Mouse (Mus musculus): ENCODE data around the gene Rapgef4. TPM values are rescaled to one million over a fixed set of nuclear protein-coding genes. Genes with fewer than 3 reads are reported as not detected.

The Rapgef4 gene
- polyA plus RNA-seq, 1 experiment from 2014 or later = 4.2 TPM

DNA sequence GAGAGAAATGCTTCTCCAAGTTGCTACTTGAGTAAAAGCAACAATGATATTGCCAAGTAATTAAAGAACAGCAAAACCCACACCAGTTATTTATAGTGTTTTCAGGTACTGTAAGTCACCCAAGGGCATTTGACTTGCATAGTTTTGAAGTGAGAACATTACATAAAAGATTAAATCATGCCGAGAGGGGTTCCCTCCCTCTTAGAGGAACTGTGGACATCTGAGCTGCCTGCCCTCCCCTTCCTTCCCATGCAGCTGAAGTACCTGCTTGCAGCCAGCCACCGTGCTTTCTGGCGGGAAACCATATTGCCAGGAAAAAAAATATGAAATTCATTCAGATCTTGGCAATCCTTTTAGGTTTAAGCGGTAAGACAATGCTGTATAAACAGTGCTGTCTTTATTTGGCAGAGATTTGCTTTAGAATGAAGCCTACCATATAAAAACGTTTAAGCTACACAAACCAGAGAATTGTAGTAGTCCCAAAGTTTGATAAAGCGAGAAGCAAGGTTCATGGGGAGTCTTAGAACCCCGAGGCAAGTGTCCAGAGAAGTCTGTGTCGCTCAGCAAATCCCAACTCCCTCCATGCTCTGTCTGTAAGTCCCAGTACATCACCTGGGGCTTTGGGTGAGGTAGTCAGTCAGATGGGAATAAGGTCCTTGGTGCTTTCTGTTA, 174.2 kb downstream of the Rapgef4 start:
- Histone ChIP-seq H3K9me3 (ENCODE audit: control insufficient read depth, low read length) (no peaks in the 10 kb centered on the region), H3K4me2 (no peak overlapping the region), H3K4me3 (ENCODE audit: low read depth, low read length) (no peak overlapping the region), H3K36me3 (ENCODE audit: control insufficient read depth, insufficient read depth, low read length) (no peaks in the 10 kb centered on the region), H3K9ac (ENCODE audit: low read depth, low read length) (no peak overlapping the region), H3K4me1 (replicated peaks; ENCODE audit: control insufficient read depth, insufficient read depth, low read length) (peaks cover 10% of the 10 kb centered on the region), H3K27me3 (replicated peaks; ENCODE audit: control insufficient read depth, insufficient read depth, low read length) (no peaks in the 10 kb centered on the region), H3K27ac (ENCODE audit: low read depth, low read length) (no peak overlapping the region)
- ATAC-seq (replicated peaks; ENCODE audit: low FRiP score) = no peak
- no peak for DNase-seq (ENCODE audit: low spot score)
- 67% methylated on average over 8 of the region's 8 CpGs for WGBS

DNA sequence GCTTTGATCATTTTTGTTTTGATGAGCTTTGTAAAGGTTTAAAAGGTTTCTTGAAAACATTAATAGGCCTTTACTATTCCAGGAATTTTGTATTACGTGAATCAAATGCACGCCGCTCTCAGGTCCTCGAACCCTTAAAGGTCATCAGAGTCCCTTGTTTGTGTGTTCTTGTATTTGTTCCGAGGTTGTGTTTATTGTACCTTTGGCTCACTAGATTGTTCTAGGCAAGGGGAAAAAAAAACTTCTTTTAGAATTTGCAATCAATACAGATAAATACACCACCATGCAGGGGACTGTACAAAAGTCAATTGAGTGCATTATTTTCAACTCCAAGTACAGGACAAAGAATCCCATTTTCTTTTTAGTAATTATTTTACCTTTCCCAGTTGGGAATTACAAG, 175.4 kb downstream of the Rapgef4 start:
- Histone ChIP-seq H3K9me3 (ENCODE audit: control insufficient read depth, low read length) (no peaks in the 10 kb centered on the region), H3K4me1 (replicated peaks; ENCODE audit: control insufficient read depth, insufficient read depth, low read length) (peaks cover 10% of the 10 kb centered on the region), H3K4me2 (no peak overlapping the region), H3K27ac (ENCODE audit: low read depth, low read length) (no peak overlapping the region), H3K27me3 (replicated peaks; ENCODE audit: control insufficient read depth, insufficient read depth, low read length) (no peaks in the 10 kb centered on the region), H3K4me3 (ENCODE audit: low read depth, low read length) (no peak overlapping the region), H3K36me3 (ENCODE audit: control insufficient read depth, insufficient read depth, low read length) (no peaks in the 10 kb centered on the region), H3K9ac (ENCODE audit: low read depth, low read length) (no peak overlapping the region)
- 87% methylated on average over 5 of the region's 5 CpGs for WGBS
- ATAC-seq (replicated peaks; ENCODE audit: low FRiP score) = no peak
- DNase-seq (ENCODE audit: low spot score) = no peak

DNA sequence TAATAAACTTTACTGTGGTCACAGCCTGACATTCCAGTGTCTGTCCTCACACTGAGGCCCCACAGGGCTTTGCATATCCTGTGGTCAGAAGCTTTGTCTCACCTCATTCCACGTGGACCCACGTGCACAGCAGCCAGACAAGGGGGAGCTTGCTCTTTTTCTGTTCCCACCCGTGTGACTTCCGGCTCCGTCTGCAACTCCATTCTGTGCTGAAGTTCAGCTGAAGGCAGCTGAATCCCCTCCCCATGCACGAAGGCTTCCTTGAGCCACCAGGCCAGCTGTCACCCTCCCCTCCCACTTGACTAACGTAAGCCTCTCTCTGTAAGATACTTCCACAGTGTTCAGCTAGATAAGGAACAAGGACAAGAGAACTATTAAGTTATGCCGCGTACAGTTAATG, 176.5 kb downstream of the Rapgef4 start:
- Histone ChIP-seq H3K36me3 (ENCODE audit: control insufficient read depth, insufficient read depth, low read length) (no peaks in the 10 kb centered on the region), H3K4me3 (ENCODE audit: low read depth, low read length) (no peak overlapping the region), H3K4me1 (replicated peaks; ENCODE audit: control insufficient read depth, insufficient read depth, low read length) (peaks cover 9% of the 10 kb centered on the region; the same call in 1 of the 2 replicates), H3K4me2 (peak overlapping the region; percentile 5; the same call in 1 of the 2 replicates), H3K9ac (ENCODE audit: low read depth, low read length) (no peak overlapping the region), H3K27ac (ENCODE audit: low read depth, low read length) (no peak overlapping the region), H3K9me3 (ENCODE audit: control insufficient read depth, low read length) (no peaks in the 10 kb centered on the region), H3K27me3 (replicated peaks; ENCODE audit: control insufficient read depth, insufficient read depth, low read length) (no peaks in the 10 kb centered on the region)
- DNase-seq (ENCODE audit: low spot score) = peak; percentile 44
- 24% methylated on average over 9 of the region's 9 CpGs for WGBS
- peak; percentile 75 for ATAC-seq (replicated peaks; ENCODE audit: low FRiP score)

DNA sequence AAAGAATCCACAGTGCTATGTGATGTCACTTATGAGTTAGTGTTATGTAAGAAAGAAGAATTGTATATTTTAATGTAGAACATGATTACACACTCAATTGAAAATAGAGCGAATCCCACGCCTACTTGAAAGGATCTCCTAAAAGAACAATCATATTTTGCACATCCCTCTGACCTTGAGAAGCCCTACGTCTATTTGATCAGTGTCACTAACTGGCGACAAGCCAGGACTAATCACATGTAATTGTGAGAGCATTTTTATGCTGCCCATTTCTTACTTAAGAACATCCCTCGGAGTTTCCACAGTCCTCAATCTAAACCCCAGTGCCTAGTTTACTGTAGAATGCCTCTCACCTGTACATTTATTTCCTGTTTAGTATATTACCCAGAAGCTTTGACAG, 177.0 kb downstream of the Rapgef4 start:
- H3K27ac ChIP-seq (ENCODE audit: low read depth, low read length) = no peak overlapping the region
- no peaks in the 10 kb centered on the region for H3K36me3 ChIP-seq (ENCODE audit: control insufficient read depth, insufficient read depth, low read length)
- 74% methylated on average over 5 of the region's 5 CpGs for WGBS
- peaks cover 5% of the 10 kb centered on the region; the same call in 1 of the 2 replicates for H3K4me1 ChIP-seq (replicated peaks; ENCODE audit: control insufficient read depth, insufficient read depth, low read length)
- no peak overlapping the region for H3K9ac ChIP-seq (ENCODE audit: low read depth, low read length)
- H3K27me3 ChIP-seq (replicated peaks; ENCODE audit: control insufficient read depth, insufficient read depth, low read length) = no peaks in the 10 kb centered on the region
- ATAC-seq (replicated peaks; ENCODE audit: low FRiP score) (no peak), DNase-seq (ENCODE audit: low spot score) (no peak)
- no peaks in the 10 kb centered on the region for H3K9me3 ChIP-seq (ENCODE audit: control insufficient read depth, low read length)
- no peak overlapping the region for H3K4me2 ChIP-seq
- no peak overlapping the region for H3K4me3 ChIP-seq (ENCODE audit: low read depth, low read length)

DNA sequence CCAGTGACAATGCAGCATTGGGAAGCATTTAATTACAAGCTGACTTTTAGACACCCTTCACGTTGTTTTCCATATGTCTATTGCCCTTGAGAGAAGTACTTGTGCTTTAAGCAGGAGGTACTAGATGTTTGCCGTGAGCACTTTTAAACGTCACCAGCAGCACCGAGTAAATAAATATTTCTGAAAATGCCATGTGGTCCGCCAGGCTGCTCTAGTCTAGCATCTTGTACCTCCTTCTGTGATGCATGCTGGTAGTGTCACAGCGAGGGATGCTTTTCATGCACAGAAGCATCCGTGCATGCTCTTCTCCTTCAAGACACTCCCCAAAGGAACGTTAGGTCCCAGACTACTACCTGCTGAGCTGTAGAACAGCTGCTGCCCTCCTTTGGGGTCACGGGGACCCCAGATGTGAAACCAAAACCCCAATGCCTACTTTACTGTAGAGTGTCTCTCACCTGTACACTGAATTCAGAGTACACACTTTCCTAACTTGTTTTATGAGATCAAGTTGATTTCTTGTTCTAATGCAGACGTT, 177.7 kb downstream of the Rapgef4 start:
- Histone ChIP-seq H3K9me3 (ENCODE audit: control insufficient read depth, low read length) (no peaks in the 10 kb centered on the region), H3K4me3 (ENCODE audit: low read depth, low read length) (no peak overlapping the region), H3K4me2 (no peak overlapping the region), H3K27me3 (replicated peaks; ENCODE audit: control insufficient read depth, insufficient read depth, low read length) (no peaks in the 10 kb centered on the region), H3K36me3 (ENCODE audit: control insufficient read depth, insufficient read depth, low read length) (no peaks in the 10 kb centered on the region), H3K9ac (ENCODE audit: low read depth, low read length) (no peak overlapping the region), H3K4me1 (replicated peaks; ENCODE audit: control insufficient read depth, insufficient read depth, low read length) (peaks cover 5% of the 10 kb centered on the region; the same call in 1 of the 2 replicates), H3K27ac (ENCODE audit: low read depth, low read length) (no peak overlapping the region)
- ATAC-seq (replicated peaks; ENCODE audit: low FRiP score) (no peak), DNase-seq (ENCODE audit: low spot score) (no peak)
- 85% methylated on average over 10 of the region's 10 CpGs for WGBS

DNA sequence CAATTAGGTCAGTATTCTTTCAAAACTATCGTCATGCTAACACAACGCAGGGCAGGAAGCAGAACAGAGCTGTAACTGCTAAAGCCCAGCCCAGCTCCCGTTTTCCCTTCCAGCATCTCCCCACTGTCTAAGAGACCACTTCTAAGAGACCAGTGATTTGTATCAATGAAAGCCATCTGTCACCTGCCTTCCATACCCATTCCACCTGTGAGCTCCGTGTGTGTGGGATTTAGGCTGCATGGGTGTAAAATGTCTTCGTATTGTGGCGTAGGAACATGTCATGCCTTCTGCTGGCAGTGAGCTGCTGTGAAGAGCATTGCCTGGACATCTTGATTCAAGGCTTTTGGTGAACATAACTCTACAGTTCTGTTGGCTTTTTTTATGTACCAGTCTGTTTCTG, 178.2 kb downstream of the Rapgef4 start:
- Histone ChIP-seq H3K4me2 (no peak overlapping the region), H3K27me3 (replicated peaks; ENCODE audit: control insufficient read depth, insufficient read depth, low read length) (no peaks in the 10 kb centered on the region), H3K4me1 (replicated peaks; ENCODE audit: control insufficient read depth, insufficient read depth, low read length) (peaks cover 5% of the 10 kb centered on the region; the same call in 1 of the 2 replicates), H3K9me3 (ENCODE audit: control insufficient read depth, low read length) (no peaks in the 10 kb centered on the region), H3K4me3 (ENCODE audit: low read depth, low read length) (no peak overlapping the region), H3K36me3 (ENCODE audit: control insufficient read depth, insufficient read depth, low read length) (no peaks in the 10 kb centered on the region), H3K27ac (ENCODE audit: low read depth, low read length) (no peak overlapping the region), H3K9ac (ENCODE audit: low read depth, low read length) (no peak overlapping the region)
- WGBS = 78% methylated on average over 6 of the region's 6 CpGs
- ATAC-seq (replicated peaks; ENCODE audit: low FRiP score) (no peak), DNase-seq (ENCODE audit: low spot score) (no peak)

DNA sequence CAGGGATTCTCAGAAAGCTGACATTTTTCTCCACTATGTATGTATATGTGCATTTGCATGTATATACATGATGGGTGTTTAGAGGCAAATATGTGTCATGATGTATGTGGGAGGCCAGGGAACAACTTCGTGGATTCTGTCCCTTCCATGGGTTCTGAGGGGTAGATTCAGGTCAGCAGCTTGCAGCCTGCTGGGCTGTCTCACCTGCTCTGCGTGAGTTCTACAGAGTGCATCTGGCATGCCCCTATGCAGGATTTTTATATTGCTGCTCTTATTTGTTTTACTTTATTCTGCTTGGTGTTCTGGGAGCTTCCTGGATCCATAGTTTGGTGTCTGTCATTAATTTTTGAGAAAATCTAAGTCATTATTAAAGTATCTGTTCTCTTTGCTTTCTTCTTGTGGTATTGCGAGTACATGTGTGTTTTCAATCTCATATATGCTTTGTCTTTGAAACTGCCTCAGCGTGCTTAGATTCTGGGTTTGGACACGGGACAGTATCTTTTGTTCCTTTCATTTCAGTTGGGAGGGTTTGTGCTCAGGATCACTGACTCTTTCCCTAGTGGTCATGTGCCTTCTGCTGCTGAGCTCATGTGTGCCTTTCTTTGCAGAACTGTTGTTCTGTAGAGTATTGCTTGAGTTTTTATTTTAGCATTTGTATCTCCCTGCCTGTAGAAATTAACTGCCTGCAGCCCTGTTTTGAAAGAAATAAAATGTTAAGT, 184.3 kb downstream of the Rapgef4 start:
- no peak overlapping the region for H3K4me3 ChIP-seq (ENCODE audit: low read depth, low read length)
- H3K4me1 ChIP-seq (replicated peaks; ENCODE audit: control insufficient read depth, insufficient read depth, low read length) = peaks cover 21% of the 10 kb centered on the region
- 85% methylated on average over 5 of the region's 5 CpGs for WGBS
- H3K36me3 ChIP-seq (ENCODE audit: control insufficient read depth, insufficient read depth, low read length) = no peaks in the 10 kb centered on the region
- ATAC-seq (replicated peaks; ENCODE audit: low FRiP score) (no peak), DNase-seq (ENCODE audit: low spot score) (no peak)
- no peak overlapping the region for H3K4me2 ChIP-seq
- no peaks in the 10 kb centered on the region for H3K27me3 ChIP-seq (replicated peaks; ENCODE audit: control insufficient read depth, insufficient read depth, low read length)
- H3K9ac ChIP-seq (ENCODE audit: low read depth, low read length) = no peak overlapping the region
- H3K27ac ChIP-seq (ENCODE audit: low read depth, low read length) = no peak overlapping the region
- no peaks in the 10 kb centered on the region for H3K9me3 ChIP-seq (ENCODE audit: control insufficient read depth, low read length)

DNA sequence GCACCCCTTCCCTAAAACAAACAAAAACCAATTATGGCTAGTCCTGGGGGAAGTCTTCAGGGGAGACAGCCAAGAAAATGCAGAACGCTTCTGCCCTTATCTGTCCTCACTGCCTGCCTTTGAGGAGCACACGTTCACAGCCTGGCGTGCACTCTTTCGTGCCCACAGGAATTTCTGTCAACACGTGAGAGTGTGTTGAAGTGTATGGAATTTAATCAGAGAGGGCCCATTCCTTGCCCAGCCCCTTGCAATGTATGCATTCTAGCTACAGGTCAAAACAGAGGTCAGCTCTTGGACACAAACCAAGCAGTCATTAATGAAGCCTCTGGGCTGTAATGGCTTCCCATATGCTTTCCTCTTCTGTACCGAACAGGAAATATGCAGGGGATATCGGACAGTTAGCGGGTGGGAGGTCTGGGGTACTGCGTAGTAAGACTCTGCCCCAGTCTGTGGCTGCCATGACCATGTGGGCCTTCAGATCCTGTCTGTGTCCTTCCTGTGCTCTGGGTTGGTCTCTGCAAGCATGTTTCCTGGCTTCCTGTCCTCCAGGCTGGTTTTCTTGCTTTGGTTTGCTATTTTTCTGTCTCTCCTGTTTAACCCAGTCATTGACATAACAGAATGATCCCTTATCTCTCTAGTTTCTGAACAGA, 188.5 kb downstream of the Rapgef4 start:
- no peak for ATAC-seq (replicated peaks; ENCODE audit: low FRiP score)
- Histone ChIP-seq H3K27ac (ENCODE audit: low read depth, low read length) (peak overlapping the region; percentile 62; the same call in 1 of the 2 replicates), H3K9ac (ENCODE audit: low read depth, low read length) (no peak overlapping the region), H3K27me3 (replicated peaks; ENCODE audit: control insufficient read depth, insufficient read depth, low read length) (no peaks in the 10 kb centered on the region), H3K4me2 (no peak overlapping the region; the same call in 1 of the 2 replicates), H3K36me3 (ENCODE audit: control insufficient read depth, insufficient read depth, low read length) (no peaks in the 10 kb centered on the region), H3K4me1 (replicated peaks; ENCODE audit: control insufficient read depth, insufficient read depth, low read length) (peaks cover 28% of the 10 kb centered on the region), H3K4me3 (ENCODE audit: low read depth, low read length) (no peak overlapping the region), H3K9me3 (ENCODE audit: control insufficient read depth, low read length) (no peaks in the 10 kb centered on the region)
- no peak for DNase-seq (ENCODE audit: low spot score)
- WGBS = 26% methylated on average over 9 of the region's 9 CpGs
